Mouse (Mus musculus) kidney, postnatal 25 days (tissue): ENCODE results near the gene Hdac5.

Experiments used
- DNase-seq, 2 experiments: peaks; one replicate each; pipeline ENCODE4 v3.0.0; 2021; ENCODE audit warnings: mixed read lengths in 2 of 2

The Hdac5 gene

GRCm38 (mm10) chr11:102236022-102236421 lies 6.1 kb upstream of the Hdac5 start:
- DNase-seq: no peak

GRCm38 (mm10) chr11:102229331-102229953 lies 524 bp downstream of the Hdac5 start:
- DNase-seq: no peak

- DNase-seq: no peak
Observed at GRCm38 (mm10) chr11:102228646-102229268, 1.2 kb downstream of the Hdac5 start.

GRCm38 (mm10) chr11:102228191-102228545 lies 1.8 kb downstream of the Hdac5 start:
- no peak for DNase-seq

GRCm38 (mm10) chr11:102227270-102228190 lies 2.4 kb downstream of the Hdac5 start:
- no peak for DNase-seq

- DNase-seq: no peak
Observed at GRCm38 (mm10) chr11:102226067-102226978, 3.6 kb downstream of the Hdac5 start.

GRCm38 (mm10) chr11:102225221-102225620 lies 4.7 kb downstream of the Hdac5 start:
- no peak for DNase-seq

- peak; percentile 48 to 57 for DNase-seq
Observed at GRCm38 (mm10) chr11:102224686-102225085, 5.3 kb downstream of the Hdac5 start.

- peak; percentile 67 to 68 for DNase-seq
Observed at GRCm38 (mm10) chr11:102223166-102223565, 6.8 kb downstream of the Hdac5 start.

- peak; percentile 65 to 85 for DNase-seq
Observed at GRCm38 (mm10) chr11:102221954-102222351, 8.0 kb downstream of the Hdac5 start.

- no peak for DNase-seq
Observed at GRCm38 (mm10) chr11:102221243-102221953, 8.6 kb downstream of the Hdac5 start.

GRCm38 (mm10) chr11:102220451-102220850 lies 9.5 kb downstream of the Hdac5 start:
- peak in 1 of 2 experiments; percentile 54 for DNase-seq

GRCm38 (mm10) chr11:102219994-102220346 lies 10.0 kb downstream of the Hdac5 start:
- peak; percentile 50 to 73 for DNase-seq

- DNase-seq: peak in 1 of 2 experiments; percentile 49
Observed at GRCm38 (mm10) chr11:102219247-102219993, 10.5 kb downstream of the Hdac5 start.

GRCm38 (mm10) chr11:102218783-102219182 lies 11.2 kb downstream of the Hdac5 start:
- DNase-seq: peak; percentile 98 to 99

- DNase-seq: peak in 1 of 2 experiments; percentile 70
Observed at GRCm38 (mm10) chr11:102217876-102218430, 12.0 kb downstream of the Hdac5 start.

- DNase-seq: peak in 1 of 2 experiments; percentile 60
Observed at GRCm38 (mm10) chr11:102217396-102217795, 12.6 kb downstream of the Hdac5 start.

GRCm38 (mm10) chr11:102216886-102217240 lies 13.1 kb downstream of the Hdac5 start:
- peak in 1 of 2 experiments; percentile 33 for DNase-seq

- peak; percentile 87 to 92 for DNase-seq
Observed at GRCm38 (mm10) chr11:102216056-102216885, 13.7 kb downstream of the Hdac5 start.

GRCm38 (mm10) chr11:102215511-102215910 lies 14.5 kb downstream of the Hdac5 start:
- DNase-seq: peak in 1 of 2 experiments; percentile 37
